Mouse (Mus musculus) midbrain, embryonic 15.5 days (tissue): Measurements from ENCODE around the gene Gm9803. TPM values are rescaled to one million over a fixed set of nuclear protein-coding genes. Genes with fewer than 3 reads are reported as not detected.

ENCODE experiments used
- ATAC-seq: fragments of 200-750 bp; cut with Nextera tagmentation; replicated peaks from 2 replicates; pipeline ENCODE4 v1.8.0; 2017; ENCODE audit warnings: moderate TSS enrichment
- H3K27ac ChIP-seq: fragments of 300-500 bp; sonication (generic); 2 replicates; pipeline ENCODE4 v1.5.1; 2015; ENCODE audit warnings: mild to moderate bottlenecking, inconsistent platforms
- H3K27me3 ChIP-seq: fragments of 300-500 bp; sonication (generic); replicated peaks from 2 replicates; pipeline ENCODE4 v1.6.1; 2015; ENCODE audit warnings: inconsistent platforms
- H3K36me3 ChIP-seq: fragments of 300-500 bp; sonication (generic); replicated peaks from 2 replicates; pipeline ENCODE4 v1.6.1; 2015; ENCODE audit warnings: inconsistent platforms
- H3K4me1 ChIP-seq: fragments of 300-500 bp; sonication (generic); 2 replicates; pipeline ENCODE4 v1.6.1; 2015; ENCODE audit warnings: inconsistent platforms
- H3K4me2 ChIP-seq: fragments of 300-500 bp; sonication (generic); 2 replicates; pipeline ENCODE4 v1.6.1; 2015; ENCODE audit warnings: inconsistent platforms, mild to moderate bottlenecking, moderate library complexity
- H3K4me3 ChIP-seq: fragments of 300-500 bp; sonication (generic); 2 replicates; pipeline ENCODE4 v1.5.1; 2015; ENCODE audit warnings: mild to moderate bottlenecking, inconsistent platforms
- H3K9ac ChIP-seq: fragments of 300-500 bp; sonication (generic); 2 replicates; pipeline ENCODE4 v1.6.1; 2015; ENCODE audit warnings: mild to moderate bottlenecking, inconsistent platforms
- H3K9me3 ChIP-seq: fragments of 300-500 bp; sonication (generic); 2 replicates; pipeline ENCODE4 v1.6.1; 2016; ENCODE audit warnings: inconsistent platforms
- WGBS: fragments of 180-500 bp; shearing (Covaris S2); methylation state at CpG from one replicate; pipeline ENCODE4 v1.1.7; 2015; ENCODE audit warnings: mixed read lengths; 5-methylcytosine and 5-hydroxymethylcytosine counted together
- polyA plus RNA-seq: library from polyadenylated mRNA; unstranded; fragments of >200 nt; fragmentation: Nextera tagmentation; extraction: Ambion mirVana; gene quantifications from 2 replicates; pipeline ENCODE4 v1.2.1, GENCODE M21; 2015

Gm9803 gene
- polyA plus RNA-seq, 1 experiment from 2014 or later: 20.2 TPM

- Histone ChIP-seq H3K36me3 (0 out of 2 replicates have a peak, but pooled peaks cover under 1% of the 10 kb centered on the region), H3K27ac (no peak overlapping the region), H3K4me2 (no peak overlapping the region), H3K9me3 (no peaks in the 10 kb centered on the region), H3K9ac (no peak overlapping the region), H3K27me3 (no peaks in the 10 kb centered on the region), H3K4me1 (no peaks in the 10 kb centered on the region), H3K4me3 (no peak overlapping the region)
- ATAC-seq: no peak
- 80% methylated on average over 12 of the region's 13 CpGs for WGBS
These were observed 5.5 kb upstream of the Gm9803 start for GRCm38 (mm10) chr10:43518368-43518767.

GRCm38 (mm10) chr10:43519977-43520376 lies 3.9 kb upstream of the Gm9803 start:
- no peaks in the 10 kb centered on the region for H3K27me3 ChIP-seq
- H3K36me3 ChIP-seq: no peaks in the 10 kb centered on the region
- H3K9me3 ChIP-seq: no peaks in the 10 kb centered on the region
- ATAC-seq: no peak
- no peak overlapping the region for H3K4me2 ChIP-seq
- H3K27ac ChIP-seq: no peak overlapping the region
- H3K4me3 ChIP-seq: no peak overlapping the region
- WGBS: 98% methylated on average over 2 of the region's 2 CpGs
- H3K4me1 ChIP-seq: no peaks in the 10 kb centered on the region
- no peak overlapping the region for H3K9ac ChIP-seq

- 19% methylated on average over 15 of the region's 15 CpGs for whole genome bisulfite sequencing
- no peaks in the 10 kb centered on the region for H3K9me3 ChIP-seq
- no peaks in the 10 kb centered on the region for H3K27me3 ChIP-seq
- peaks cover 22% of the 10 kb centered on the region for H3K4me1 ChIP-seq
- ATAC-seq: peak; percentile 83
- no peak overlapping the region for H3K4me3 ChIP-seq
- peak overlapping the region; percentile 23 for H3K9ac ChIP-seq
- peaks cover 13% of the 10 kb centered on the region; the same call in 1 of the 2 replicates for H3K36me3 ChIP-seq
- H3K4me2 ChIP-seq: no peak overlapping the region; the same call in 1 of the 2 replicates
- peak overlapping the region; percentile 87 for H3K27ac ChIP-seq
These were observed 3.7 kb downstream of the Gm9803 start for GRCm38 (mm10) chr10:43527283-43528269.

- Histone ChIP-seq H3K9me3 (no peaks in the 10 kb centered on the region), H3K27me3 (no peaks in the 10 kb centered on the region), H3K27ac (no peak overlapping the region), H3K4me2 (no peak overlapping the region), H3K4me1 (peaks cover 7% of the 10 kb centered on the region), H3K9ac (no peak overlapping the region), H3K4me3 (no peak overlapping the region), H3K36me3 (peaks cover 19% of the 10 kb centered on the region; the same call in 1 of the 2 replicates)
- no peak for ATAC-seq
- WGBS: 67% methylated on average over 1 of the region's 1 CpGs
These were observed 10.5 kb downstream of the Gm9803 start for GRCm38 (mm10) chr10:43534382-43534781.

- Histone ChIP-seq H3K4me2 (no peak overlapping the region), H3K4me1 (peaks cover 17% of the 10 kb centered on the region), H3K9me3 (no peaks in the 10 kb centered on the region), H3K27me3 (no peaks in the 10 kb centered on the region), H3K4me3 (no peak overlapping the region), H3K36me3 (0 out of 2 replicates have a peak, but pooled peaks cover 5% of the 10 kb centered on the region), H3K27ac (no peak overlapping the region), H3K9ac (no peak overlapping the region)
- WGBS: 98% methylated on average over 7 of the region's 7 CpGs
- no peak for ATAC-seq
These were observed 13.8 kb downstream of the Gm9803 start for GRCm38 (mm10) chr10:43537652-43538051.

- Histone ChIP-seq H3K4me3 (no peak overlapping the region), H3K4me1 (peaks cover 17% of the 10 kb centered on the region), H3K27me3 (no peaks in the 10 kb centered on the region), H3K27ac (no peak overlapping the region), H3K9me3 (no peaks in the 10 kb centered on the region), H3K9ac (no peak overlapping the region), H3K36me3 (no peaks in the 10 kb centered on the region), H3K4me2 (no peak overlapping the region)
- 90% methylated on average over 5 of the region's 5 CpGs for WGBS
- ATAC-seq: no peak
These were observed 14.9 kb downstream of the Gm9803 start for GRCm38 (mm10) chr10:43538831-43539230.

GRCm38 (mm10) chr10:43539746-43540310 lies 15.9 kb downstream of the Gm9803 start:
- no peaks in the 10 kb centered on the region for H3K36me3 ChIP-seq
- H3K4me2 ChIP-seq: peak overlapping the region; percentile 56
- peak overlapping the region; percentile 65 for H3K4me3 ChIP-seq
- no peaks in the 10 kb centered on the region for H3K9me3 ChIP-seq
- H3K4me1 ChIP-seq: peaks cover 17% of the 10 kb centered on the region
- H3K9ac ChIP-seq: peak overlapping the region; percentile 85
- no peak overlapping the region for H3K27ac ChIP-seq
- WGBS: 24% methylated on average over 12 of the region's 12 CpGs
- no peaks in the 10 kb centered on the region for H3K27me3 ChIP-seq
- ATAC-seq: no peak

GRCm38 (mm10) chr10:43540442-43541152 lies 16.7 kb downstream of the Gm9803 start, which contains the start of gene 1700021F05Rik:
TSS of gene 1700021F05Rik (minus strand) at chr10:43540994.
- Histone ChIP-seq H3K4me2 (peak within 1 kb of the TSS; percentile 56), H3K4me1 (peaks cover 17% of the 10 kb centered on the region), H3K4me3 (peak within 1 kb of the TSS; percentile 65), H3K27ac (peak within 1 kb of the TSS; percentile 66), H3K9ac (peak within 1 kb of the TSS; percentile 85), H3K27me3 (no peaks in the 10 kb centered on the region), H3K36me3 (no peaks in the 10 kb centered on the region), H3K9me3 (no peaks in the 10 kb centered on the region)
- peak; percentile 99 for ATAC-seq
- WGBS: under 1% methylated on average over 52 of the region's 56 CpGs

GRCm38 (mm10) chr10:43541153-43541544 lies 17.3 kb downstream of the Gm9803 start:
- 44% methylated on average over 8 of the region's 8 CpGs for WGBS
- H3K4me2 ChIP-seq: peak overlapping the region; percentile 56
- H3K9me3 ChIP-seq: no peaks in the 10 kb centered on the region
- ATAC-seq: peak; percentile 32; the same call in 1 of the 2 replicates
- peaks cover 17% of the 10 kb centered on the region for H3K4me1 ChIP-seq
- H3K36me3 ChIP-seq: no peaks in the 10 kb centered on the region
- H3K4me3 ChIP-seq: peak overlapping the region; percentile 65
- H3K27ac ChIP-seq: no peak overlapping the region
- no peaks in the 10 kb centered on the region for H3K27me3 ChIP-seq
- no peak overlapping the region for H3K9ac ChIP-seq

- no peaks in the 10 kb centered on the region for H3K9me3 ChIP-seq
- no peaks in the 10 kb centered on the region for H3K27me3 ChIP-seq
- 59% methylated on average over 5 of the region's 5 CpGs for WGBS
- no peak overlapping the region for H3K9ac ChIP-seq
- no peak for ATAC-seq
- H3K36me3 ChIP-seq: no peaks in the 10 kb centered on the region
- H3K4me3 ChIP-seq: no peak overlapping the region
- H3K4me2 ChIP-seq: no peak overlapping the region
- no peak overlapping the region for H3K27ac ChIP-seq
- no peaks in the 10 kb centered on the region for H3K4me1 ChIP-seq
These were observed 25.5 kb downstream of the Gm9803 start for GRCm38 (mm10) chr10:43549411-43549810.

- no peak for ATAC-seq
- WGBS: 35% methylated on average over 3 of the region's 3 CpGs
- Histone ChIP-seq H3K9ac (no peak overlapping the region), H3K9me3 (no peaks in the 10 kb centered on the region), H3K27me3 (no peaks in the 10 kb centered on the region), H3K4me3 (no peak overlapping the region), H3K4me1 (no peaks in the 10 kb centered on the region), H3K4me2 (no peak overlapping the region), H3K27ac (0 out of 2 replicates have a peak overlapping the region, but pooled peaks have one; percentile 8), H3K36me3 (no peaks in the 10 kb centered on the region)
These were observed 27.0 kb downstream of the Gm9803 start for GRCm38 (mm10) chr10:43550923-43551322.

GRCm38 (mm10) chr10:43551388-43551787 lies 27.5 kb downstream of the Gm9803 start:
- 0 out of 2 replicates have a peak overlapping the region, but pooled peaks have one; percentile 8 for H3K27ac ChIP-seq
- H3K4me3 ChIP-seq: no peak overlapping the region
- no peaks in the 10 kb centered on the region for H3K9me3 ChIP-seq
- no peaks in the 10 kb centered on the region for H3K27me3 ChIP-seq
- H3K9ac ChIP-seq: no peak overlapping the region
- H3K4me1 ChIP-seq: no peaks in the 10 kb centered on the region
- peak; percentile 48; the same call in 1 of the 2 replicates for ATAC-seq
- no peak overlapping the region for H3K4me2 ChIP-seq
- 30% methylated on average over 3 of the region's 3 CpGs for WGBS
- no peaks in the 10 kb centered on the region for H3K36me3 ChIP-seq
